Mouse (Mus musculus): ENCODE results near the gene Map7.

Map7 gene

DNA sequence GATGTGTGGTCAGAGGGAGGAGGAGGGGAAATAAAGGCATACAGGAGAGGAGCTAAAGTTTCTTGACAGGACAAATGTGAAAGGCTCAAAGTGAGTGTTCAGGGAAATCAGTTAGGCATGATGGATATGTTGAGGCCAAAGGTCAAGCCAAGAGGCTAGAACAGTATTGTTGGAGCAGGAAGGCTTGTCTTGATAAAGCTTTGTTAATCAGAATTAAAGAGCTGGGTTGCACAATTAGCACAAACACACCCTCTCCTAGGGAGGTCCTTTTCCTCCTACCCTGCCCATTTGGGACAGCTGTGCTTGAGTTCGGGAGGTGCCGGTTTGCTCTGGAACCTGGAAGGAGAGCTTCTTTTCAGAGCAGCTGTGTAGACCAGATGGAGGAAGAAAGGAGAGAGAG lies 5.2 kb downstream of the Map7 start:
- DNase-seq (ENCODE audit: low spot score): no peak

DNA sequence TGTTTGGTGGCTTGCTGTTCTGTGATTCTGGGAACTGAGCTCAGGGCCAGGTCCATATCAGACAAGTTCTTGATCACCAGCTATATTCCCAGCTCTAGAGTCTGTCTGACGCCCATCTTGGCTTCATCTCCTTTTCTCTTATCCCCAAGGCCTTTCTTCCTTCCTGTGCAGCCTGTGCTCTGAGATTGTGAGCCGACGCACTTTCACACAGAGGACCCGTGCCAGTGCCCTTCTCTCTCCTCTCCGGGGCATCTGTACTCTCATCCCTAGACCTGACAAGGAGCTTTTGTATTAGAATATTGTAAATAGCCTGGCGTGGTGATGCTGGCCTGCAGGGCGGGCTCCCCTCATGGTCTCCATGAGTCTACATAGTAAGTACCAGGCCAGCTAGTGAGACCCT lies 7.1 kb downstream of the Map7 start:
- DNase-seq (ENCODE audit: low spot score): peak; percentile 35

DNA sequence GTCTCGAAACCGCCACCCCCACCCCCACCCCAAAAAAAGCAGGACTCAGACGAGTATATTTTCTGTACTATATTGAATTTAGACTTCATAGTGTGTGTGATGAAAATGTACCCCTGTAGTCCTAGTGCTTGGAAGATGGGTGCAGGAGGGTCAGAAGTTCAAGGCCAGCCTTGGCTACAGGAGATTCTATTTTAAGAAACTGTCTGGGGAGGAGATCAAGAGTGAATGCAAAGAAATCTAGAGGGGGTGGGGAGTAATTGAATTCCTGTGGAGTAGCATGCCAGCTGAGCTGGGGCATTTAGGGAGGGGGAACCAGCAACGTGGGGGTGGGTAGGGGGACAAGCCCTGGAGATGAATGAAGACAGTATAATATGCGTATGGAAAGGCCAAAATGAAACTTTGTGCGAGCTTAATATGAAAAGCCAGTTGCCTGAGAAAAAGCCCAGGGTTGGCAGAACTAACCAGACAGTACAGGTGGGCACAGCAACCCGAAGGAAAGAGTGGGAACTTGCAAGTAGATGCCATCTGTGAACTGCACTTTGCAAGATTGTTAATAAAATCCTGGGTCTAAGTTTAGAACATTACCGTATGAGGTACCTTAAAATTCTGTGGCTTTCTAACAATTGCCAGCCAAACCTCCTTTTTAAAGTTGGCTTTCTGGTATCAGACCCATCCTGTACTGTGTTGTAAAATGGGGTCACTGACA lies 8.9 kb downstream of the Map7 start:
- no peak for DNase-seq (ENCODE audit: low spot score)

DNA sequence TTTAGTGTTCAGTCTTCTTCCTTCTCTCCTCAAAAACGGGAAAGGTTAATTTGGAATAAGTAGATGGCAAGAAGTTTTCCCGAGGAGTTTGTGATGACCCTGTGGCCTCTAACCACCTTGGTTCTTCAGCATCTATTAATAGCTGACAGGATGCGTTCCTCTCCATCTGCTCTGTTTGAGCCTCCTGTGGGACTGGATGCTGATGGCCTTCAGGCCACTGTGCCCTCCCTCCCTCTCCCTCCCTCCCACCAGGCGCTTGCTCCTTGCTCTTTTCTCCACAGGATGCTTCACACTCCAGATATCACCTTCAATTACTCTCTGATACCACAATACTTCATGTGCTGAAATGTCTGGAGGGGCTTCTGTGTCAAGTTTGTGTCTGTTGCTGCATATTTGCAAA lies 10.5 kb downstream of the Map7 start:
- DNase-seq (ENCODE audit: low spot score): no peak

DNA sequence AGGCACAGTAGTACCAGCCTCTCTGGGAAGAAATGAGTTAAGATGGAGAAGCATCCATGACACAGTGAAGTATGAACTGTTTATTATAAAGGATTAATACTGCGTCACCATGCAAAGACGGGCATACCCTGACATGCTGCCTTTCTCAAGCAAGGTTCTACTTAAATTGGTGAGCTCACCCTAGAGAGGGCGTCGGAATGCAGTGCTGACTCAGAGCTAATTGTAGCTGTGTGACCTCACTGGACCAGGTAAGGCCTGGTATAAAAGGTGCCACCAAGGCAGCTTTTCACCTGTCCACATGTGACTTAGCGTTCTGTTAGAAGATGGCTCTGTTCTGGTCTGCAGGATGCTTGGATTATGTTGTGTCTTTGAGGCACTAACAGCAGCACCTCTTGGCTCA lies 11.0 kb downstream of the Map7 start:
- DNase-seq (ENCODE audit: low spot score): no peak

DNA sequence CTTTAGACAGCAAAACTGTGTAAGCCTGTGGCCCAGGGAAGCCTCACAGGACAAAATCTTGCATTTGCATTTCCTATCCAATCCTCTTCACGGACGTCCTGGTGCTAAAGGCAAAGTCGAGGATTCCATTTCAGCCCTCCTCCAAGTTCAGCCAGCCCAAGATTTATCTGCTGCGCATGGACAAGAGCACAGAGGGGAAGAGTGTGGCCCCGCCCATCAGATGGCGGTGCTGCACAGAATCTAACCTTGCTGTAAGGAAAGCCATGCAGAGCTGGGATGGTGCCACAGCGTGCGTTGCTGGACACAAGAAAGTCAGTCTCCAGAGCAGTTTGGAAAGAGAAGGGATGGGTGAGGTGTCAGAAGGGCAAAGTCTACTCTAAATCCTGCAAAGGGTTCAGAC lies 12.6 kb downstream of the Map7 start:
- DNase-seq (ENCODE audit: low spot score): no peak

DNA sequence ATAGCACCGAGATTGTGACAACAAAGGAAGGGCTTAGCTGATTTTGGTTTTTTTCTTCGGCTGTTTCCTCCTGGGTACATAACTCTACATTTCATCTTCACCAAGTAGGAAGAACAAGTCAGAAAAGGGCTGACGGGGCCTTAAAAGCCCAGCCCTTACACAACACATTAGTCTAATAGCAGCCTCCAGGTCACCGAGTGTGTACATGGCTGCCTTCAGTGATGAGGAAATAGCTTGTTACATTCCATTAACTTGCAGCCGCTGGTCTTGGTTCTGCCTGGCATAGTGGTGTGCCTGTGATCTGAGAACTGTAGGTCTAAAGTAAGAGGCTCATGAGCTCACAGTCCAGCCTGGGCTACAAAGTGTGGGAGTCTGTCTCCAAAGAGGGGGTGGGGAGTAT lies 16.5 kb downstream of the Map7 start:
- DNase-seq (ENCODE audit: low spot score): no peak

DNA sequence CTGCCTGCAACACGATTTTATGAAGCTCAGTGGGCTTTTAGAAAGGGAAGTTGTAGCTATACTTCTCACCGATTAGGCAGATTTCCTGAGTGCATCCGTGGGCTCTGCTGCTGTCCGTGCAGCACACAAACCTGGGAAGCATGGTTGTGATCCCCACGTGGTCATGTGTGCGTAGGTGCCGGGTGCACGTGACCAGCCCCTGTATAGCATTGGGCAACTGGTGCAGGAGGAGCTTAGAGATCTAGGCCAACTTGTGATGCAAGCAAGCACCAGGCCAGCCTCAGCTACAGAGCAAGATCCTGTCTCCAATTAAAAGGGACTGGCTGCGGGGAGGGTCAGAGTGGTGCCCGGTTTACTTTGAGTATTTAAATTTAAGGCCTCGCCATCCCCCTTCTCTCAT lies 18.5 kb downstream of the Map7 start:
- no peak for DNase-seq (ENCODE audit: low spot score)

DNA sequence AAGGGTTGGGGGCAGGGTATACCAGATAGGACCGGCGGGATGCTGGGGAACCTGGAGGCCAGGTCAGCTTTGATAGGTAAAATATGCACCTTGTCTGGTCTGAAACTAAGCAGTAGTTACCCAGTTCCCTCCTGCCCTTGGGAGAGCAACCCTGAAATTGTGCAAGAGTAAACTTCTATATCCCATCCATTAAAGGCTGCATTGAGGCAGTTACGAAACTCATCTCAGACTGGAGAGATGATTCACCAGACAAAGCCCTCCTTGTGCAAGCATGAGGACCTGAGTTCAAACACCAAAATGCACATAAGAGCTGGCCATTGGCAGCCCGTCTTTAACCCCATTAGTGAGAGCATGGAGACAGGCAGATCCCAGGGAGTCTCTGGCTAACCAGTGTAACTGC lies 19.2 kb downstream of the Map7 start:
- no peak for DNase-seq (ENCODE audit: low spot score)

DNA sequence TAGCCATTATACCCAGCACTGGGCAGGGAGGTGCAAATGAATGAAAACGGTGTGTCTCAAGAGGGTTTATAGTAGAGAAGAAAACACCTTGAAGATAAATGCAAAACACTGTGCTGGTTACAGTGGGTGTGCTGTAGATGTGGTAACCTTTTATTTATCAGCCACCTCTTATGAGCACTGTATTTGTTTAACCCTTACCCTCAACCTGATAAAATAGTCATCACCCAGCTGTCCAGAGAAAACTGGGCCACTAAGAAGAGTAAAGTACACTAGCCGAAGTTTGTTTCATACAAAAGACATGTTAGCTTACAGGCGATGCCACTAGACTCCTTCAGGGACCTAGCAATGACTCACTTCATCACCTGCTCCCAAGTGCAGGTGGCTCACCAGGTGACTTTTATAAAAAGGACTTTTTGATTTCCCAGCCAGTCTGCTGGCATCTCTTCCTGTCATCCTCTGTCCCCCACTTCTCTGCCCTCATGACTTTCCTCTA lies 21.0 kb downstream of the Map7 start:
- DNase-seq (ENCODE audit: low spot score): no peak

DNA sequence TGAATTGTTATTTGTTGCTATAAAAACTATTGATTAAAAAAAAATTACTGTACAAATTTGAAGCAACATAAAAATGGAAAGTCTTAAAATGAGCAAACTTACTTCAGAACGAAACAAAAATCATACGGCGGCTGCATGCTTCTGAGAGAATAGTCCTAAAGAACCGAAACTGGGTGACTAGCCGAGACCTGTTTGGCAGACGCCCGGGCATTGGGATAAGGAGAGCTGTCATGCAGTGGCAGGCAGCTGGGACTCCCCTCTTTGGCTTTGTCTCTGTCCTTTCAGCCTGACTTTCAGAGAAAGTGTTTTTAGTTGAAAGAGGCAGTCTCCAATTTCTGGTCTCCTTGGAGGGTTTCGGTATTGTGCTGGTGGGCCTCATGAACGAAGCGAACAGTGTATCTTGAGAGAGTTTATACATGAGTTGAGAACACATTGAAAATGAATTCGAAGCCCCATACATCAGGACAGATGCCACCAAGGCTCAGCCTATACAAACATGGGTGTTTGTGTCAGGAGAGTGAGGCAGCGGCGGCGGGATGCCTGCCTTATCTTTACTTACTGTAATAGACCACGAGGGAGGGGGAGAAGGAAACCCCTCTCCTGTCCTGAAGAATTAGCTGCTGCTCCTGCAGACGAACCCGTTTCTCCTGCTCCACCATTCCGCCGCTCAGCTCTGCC lies 21.8 kb downstream of the Map7 start:
- no peak for DNase-seq (ENCODE audit: low spot score)

DNA sequence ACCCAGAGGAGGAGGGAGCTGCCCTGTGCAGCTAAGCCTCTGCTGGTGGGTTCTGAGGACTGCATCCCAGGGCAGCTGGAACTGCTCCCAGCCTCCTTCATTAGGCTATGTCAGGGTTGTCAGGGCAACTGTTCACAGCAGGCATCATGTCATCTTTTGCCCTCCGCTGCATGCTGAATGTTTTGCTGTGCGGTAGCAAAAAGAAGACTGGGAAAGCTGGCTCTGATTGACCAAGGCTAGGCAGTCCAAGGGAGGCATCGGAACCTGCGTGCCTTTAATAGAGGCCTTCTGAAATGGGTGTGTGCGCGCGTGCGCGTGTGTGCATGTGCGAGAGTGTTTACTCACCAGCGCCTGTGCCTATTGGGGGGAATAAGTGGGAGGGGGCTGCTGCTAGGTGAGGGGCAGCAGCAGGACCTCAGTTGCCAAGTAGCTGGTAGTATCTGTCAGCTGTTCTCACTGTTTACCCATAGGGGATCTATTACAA lies 22.4 kb downstream of the Map7 start:
- peak; percentile 36 for DNase-seq (ENCODE audit: low spot score)

DNA sequence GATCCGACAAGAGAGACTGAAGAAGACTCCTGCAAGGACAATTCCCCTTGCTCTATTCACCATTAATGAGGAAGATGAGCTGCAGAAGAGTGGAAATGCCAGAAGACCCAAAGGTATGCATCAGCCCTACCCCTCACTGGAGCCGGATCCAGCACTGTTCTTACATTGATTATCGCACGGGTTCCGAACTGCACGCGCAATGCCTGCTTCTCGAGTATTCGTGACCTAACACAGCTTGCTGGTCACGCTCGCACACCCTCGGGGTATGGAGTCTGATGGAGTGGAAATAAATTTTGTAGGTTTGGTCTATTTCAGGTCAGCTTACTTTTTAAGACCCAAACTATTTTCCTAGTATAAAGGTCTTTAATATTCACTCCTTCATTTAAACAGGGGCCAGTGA lies 22.9 kb downstream of the Map7 start:
- DNase-seq (ENCODE audit: low spot score): no peak

DNA sequence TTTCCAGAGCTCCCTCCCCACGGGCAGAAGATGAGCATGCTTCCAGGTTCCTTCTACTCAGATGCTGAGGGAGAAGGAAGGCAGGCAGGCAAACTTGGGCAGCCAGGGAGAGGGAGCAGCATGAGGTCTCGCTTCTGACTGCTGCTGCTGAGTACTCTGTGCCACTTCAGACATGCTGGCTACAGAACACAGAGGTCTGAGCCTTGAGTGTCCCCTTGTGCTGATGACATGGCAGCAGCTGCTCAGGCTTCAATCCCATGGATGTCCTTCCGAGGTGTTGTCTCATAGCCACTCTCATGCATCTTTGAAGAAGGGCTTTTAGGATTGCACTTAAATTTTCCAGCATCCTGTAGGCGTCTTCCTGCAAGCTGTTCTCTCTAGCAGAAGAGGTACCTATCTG lies 23.5 kb downstream of the Map7 start:
- DNase-seq (ENCODE audit: low spot score): no peak

DNA sequence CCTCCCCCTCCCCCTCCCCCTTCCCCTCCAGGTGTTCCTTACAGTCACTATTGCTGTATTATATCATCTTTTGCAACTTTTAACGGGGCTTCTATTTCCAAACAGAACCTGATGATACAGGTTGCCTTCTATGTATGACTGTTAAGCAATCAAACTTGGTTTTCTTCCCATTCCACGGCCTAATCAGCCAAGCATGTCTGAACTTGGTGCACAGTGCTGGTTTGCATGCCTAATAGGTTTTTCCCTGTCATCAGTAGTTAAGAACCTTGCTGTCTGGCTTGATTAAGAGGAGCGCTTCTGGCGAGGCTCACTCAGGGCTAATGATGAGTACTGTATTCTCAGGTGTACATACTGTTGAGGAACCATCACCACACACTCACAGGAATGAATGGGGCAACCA lies 25.5 kb downstream of the Map7 start:
- no peak for DNase-seq (ENCODE audit: low spot score)

DNA sequence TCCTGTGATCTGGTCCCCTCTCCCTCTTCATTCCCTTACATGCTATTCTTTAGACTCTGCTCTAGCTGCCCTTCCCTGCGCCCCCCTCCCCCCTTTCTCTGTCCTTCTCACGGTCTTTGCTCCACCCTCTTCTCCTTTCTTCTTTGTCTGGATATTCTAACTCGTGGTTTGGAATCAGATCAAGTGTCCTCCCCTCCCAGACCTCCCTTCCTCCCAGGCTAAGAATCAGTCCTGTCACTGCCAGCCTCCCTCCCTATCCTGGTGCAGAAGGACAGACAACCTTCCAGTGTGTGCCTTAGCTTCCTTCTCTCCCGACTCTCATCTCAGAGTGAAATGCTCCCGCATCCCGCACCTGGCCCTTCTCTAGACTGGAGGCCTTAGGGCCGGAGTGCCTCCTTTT lies 27.8 kb downstream of the Map7 start:
- peak; percentile 46 for DNase-seq (ENCODE audit: low spot score)

DNA sequence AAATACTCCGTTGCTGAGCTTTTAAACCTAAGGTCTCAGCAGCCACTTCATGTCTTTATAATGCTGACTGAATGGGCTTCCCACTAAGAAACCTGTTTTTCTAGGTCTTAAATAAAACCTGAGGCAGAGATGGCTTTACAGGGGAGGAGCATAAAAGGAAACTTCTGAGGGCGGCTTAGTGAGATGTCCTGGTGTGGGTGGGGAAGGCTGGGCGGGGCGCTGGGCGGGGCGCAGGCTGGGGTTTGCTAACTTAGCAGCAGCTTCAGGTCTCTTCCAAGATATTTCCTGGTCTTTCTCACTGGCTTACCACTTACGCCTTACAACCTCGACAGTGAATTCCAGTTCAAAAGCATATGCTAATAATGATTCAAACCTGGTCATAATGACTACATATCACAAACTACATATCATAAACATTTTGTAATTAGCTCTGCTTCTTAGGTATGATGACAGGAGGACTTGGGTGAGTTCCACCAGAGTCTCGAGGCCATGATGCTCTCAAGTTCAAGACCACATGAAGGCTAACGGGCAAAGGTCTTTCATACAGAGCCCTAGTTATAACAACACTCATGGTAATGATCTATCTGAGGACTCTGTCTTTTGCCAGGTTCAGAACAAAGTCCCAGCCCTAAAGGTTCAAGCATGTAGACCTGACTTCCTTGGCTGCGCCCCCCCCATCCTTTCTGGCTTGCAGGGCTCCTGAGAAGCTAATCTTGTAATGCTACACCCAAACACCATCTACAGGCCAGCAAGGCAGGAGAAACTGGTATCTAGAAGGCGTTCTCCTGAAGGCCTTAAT lies 30.7 kb downstream of the Map7 start:
- no peak for DNase-seq (ENCODE audit: low spot score)

DNA sequence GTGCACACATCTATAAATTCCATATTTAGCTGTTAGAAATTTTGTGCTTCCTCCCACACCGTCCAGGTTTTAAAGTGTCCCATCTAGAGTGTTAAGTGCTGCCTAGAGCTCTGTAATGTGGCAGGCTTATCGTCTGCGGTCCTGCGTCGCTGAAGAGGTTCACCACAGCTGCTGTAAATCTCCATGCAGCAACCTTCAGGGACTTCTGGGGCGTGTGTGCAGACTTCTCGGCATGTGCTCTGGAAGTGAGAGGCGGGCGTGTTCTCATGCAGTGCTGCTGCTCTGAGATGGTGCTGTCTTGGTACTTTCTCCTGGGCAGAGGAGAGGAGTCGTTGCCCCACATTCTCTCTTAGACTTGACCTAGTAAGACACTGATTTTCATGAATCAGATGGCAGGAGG lies 32.9 kb downstream of the Map7 start:
- DNase-seq (ENCODE audit: low spot score): no peak

DNA sequence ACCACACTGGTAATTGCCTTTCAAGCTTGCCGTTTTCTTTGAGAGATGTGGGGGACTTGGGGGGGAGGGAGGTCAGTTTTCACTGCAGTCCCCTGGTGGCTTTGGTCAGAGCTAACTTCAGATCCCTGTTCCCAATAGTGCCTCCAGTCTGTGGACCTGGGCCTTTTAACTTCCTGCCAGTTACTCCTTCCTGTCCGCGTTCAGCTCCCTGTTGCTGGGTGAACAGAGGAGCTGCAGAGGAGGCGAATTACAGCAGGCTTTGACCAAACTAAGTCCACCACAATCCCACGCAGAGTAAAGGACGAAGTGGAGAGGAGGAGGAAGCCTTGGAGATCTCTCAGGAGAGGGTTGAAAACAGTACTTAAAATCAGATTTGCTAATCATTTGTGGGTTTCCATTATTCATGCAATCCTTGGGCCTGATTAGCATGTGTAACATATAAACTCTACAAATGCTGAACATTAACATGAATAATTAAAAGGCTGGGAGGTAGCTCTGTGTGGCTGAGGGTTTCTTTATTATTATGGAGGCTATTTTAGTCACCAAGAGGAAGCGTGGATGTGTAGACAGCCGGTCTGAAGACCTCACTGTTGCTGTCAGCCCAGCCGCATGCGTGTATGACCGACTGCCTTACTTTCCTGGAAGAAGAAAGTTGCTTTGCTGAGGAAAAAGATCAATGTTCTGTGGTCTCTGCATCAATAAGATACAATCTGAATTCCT lies 33.6 kb downstream of the Map7 start:
- no peak for DNase-seq (ENCODE audit: low spot score)

DNA sequence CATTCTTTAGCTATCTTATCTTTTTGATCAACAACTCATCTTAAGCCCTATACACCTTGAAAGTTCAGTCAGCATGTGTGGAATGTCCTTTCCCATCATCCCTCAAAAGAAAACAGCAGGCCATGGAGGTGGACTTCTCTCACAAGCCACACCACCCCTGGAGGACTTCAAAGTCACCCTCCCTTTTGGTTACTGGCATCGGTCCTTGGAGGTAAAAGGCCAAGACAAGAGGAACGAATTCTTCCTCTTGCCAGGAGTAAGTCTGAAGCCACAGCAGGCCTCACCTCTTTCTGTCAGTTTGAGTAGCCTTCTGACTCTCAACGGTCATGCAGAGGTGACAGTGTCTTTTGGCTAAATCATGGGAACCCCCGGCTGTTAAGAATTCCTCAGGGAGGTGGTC lies 36.1 kb downstream of the Map7 start:
- no peak for DNase-seq (ENCODE audit: low spot score)

DNA sequence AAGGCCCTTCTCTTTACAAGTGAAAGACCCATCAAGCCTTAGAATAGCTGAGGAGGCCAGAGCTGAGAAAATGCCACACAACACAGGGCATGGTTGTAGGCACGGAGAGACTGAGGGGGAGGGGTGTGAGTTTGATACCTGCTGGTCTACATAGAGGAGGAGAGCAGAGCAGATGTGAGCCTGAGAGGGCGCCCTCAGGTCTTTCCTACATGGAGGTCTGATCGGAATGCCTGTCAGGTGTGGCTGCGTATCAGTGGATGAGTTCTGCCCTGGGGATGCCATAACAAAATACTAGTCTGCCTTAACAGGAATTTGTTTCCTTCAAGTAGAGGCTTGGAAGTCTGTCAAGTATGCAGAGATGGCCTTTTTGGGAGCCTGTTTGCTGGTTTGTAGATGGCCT lies 37.0 kb downstream of the Map7 start:
- no peak for DNase-seq (ENCODE audit: low spot score)

DNA sequence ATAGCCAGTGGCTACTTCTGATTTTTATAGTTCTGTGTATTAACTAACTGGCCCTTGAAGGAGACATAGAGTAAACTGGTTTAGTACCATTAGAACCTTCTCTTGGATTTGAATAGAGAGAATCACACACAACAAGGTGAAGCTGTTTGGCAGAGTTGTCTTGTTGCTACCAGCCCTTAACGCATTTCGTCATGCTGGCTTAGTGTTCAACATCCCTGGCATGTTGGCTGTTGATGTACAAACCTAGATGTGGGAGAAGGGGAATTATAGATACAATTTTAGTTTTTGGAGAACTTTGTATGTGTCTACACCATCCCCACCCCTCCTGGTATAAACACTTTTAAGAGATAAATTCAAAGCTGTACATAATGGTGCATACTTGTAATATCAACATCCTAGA lies 37.5 kb downstream of the Map7 start:
- no peak for DNase-seq (ENCODE audit: low spot score)
